In genomic region chr12:89333486-89333885, GRCm38 (mm10) we compare ENCODE assay signal across 18 mouse cellular contexts.
"Had no signal": no experiment of that assay in that cellular context is flagged by ENCODE, and none has a peak within 500 bp of the region (broad histone marks: within the 10 kb centered on the region; RNA-seq: fewer than 3 reads in every experiment).

No protein-coding gene starts in this region.

- H3K4me3 ChIP-seq: liver, embryonic 15.5 days; lung, embryonic 15.5 days; megakaryocyte, embryonic 14.5 days; midbrain, embryonic 13.5 days; midbrain, embryonic 15.5 days; neural tube, embryonic 12.5 days; stomach, embryonic 15.5 days had no signal

- DNase-seq: liver, postnatal 0 days; lung, adult 2 months; lung, postnatal 14 days; lung, postnatal 36 days; right cerebral cortex, postnatal 25 days; thymus, adult 2 months; thymus, postnatal 25 days; thymus, postnatal 4 days had no signal

- H3K27ac ChIP-seq: liver, embryonic 15.5 days; lung, embryonic 15.5 days; macrophage; midbrain, embryonic 13.5 days; midbrain, embryonic 15.5 days; neural tube, embryonic 12.5 days; stomach, embryonic 15.5 days; stomach, postnatal 0 days had no signal

- ATAC-seq: liver, postnatal 0 days; lung, postnatal 0 days; midbrain, embryonic 13.5 days; midbrain, embryonic 15.5 days had no signal
